Mouse (Mus musculus): Measurements from ENCODE around the gene Uvrag. TPM values are rescaled to one million over a fixed set of nuclear protein-coding genes. Genes with fewer than 3 reads are reported as not detected.

Gene Uvrag
- 22.0 and 25.1 TPM in 2 replicates for polyA plus RNA-seq (2014; fragmentation: Nextera tagmentation; extraction: Ambion mirVana)

DNA sequence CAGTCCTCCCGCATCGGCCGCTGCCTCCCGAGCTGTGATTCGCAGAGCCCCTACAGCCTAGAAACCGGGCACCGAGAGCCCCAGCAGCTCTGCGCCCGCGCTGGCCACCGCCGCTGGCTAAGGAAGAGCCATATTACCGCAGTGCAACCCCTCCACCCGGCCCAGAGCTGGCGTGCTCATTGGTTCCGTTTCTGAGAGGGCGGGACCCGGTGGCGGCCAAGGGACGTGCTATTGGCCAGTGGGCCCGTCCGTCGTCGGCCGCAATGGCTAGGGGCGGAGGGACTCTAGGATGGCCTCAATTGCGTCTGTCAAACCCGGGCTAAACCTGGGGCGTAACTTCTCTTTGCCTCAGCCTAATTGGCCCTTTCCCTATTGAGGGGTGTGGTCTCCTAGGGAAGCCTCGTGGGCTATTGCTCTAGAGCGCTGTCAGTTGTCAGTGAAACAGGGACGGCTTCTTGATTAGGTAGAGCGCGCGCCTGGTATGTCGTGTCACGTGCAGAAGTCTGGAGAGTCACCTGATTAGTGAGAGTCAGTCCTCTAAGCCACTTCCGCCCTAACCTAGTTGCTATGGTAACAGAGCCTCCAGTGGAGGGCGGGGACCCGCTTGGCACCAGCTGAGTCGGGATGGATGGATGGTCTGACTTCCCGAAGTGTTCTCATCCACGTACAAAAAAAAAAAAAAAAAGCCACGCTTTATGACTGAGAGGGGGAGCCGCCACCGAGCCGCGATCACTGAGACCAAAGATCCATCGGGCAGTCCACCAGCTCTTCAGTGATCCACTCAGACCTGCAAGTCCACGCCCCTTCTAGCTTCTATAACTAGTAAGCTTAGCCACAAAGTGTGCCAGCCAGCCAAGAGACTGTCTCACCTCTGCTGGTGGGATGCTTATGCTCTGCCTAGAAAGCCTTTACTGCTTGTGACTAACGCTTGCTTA, at the start of gene Uvrag:
Gene Uvrag, minus strand, starts transcription at position 158 of the 935 bp plus-strand sequence.
- Histone ChIP-seq H3K27ac (ENCODE audit: low read depth) (peak within 1 kb of the TSS; percentile 85), H3K27me3 (ENCODE audit: insufficient read depth, low read length) (no peaks in the 10 kb centered on the region), H3K4me2 (peak within 1 kb of the TSS; percentile 83), H3K36me3 (ENCODE audit: insufficient read depth) (no peaks in the 10 kb centered on the region), H3K4me3 (ENCODE audit: low read depth, low read length) (peak within 1 kb of the TSS; percentile 98), H3K9ac (peak within 1 kb of the TSS; percentile 82), H3K4me1 (ENCODE audit: insufficient read depth) (peaks cover 13% of the 10 kb centered on the region; the same call in 1 of the 2 replicates), H3K9me3 (ENCODE audit: low read depth, low read length) (no peaks in the 10 kb centered on the region)
- TF ChIP-seq CTCF (IDR thresholded peaks at IDR 0.05; ENCODE audit: low read depth): no peak
- ATAC-seq (ENCODE audit: insufficient read depth) (peak; percentile 99), DNase-seq (peak; percentile 98)
- under 1% methylated on average over 51 of the region's 51 CpGs for WGBS

DNA sequence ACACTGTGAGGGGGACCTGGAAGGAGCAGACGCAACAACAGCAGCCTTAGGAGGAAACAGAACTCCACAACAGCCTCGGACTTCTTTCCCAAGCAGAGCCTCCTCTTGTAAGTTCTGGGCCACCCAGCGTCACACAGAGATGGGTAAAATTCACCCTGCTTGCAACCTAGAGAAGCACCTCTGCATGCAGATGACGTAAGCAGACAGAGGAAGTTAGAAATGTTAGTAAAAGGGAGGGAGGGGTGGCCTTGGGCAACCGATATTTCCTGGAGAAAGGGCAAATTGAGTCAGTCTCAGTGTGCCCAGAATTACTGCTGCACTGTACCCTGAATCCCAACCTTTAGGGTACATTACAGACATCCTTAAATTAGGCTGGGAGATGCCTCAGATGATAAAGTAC, 48.9 kb upstream of the Uvrag start:
- DNase-seq (no peak), ATAC-seq (ENCODE audit: insufficient read depth) (no peak)
- Histone ChIP-seq H3K4me1 (ENCODE audit: insufficient read depth) (no peaks in the 10 kb centered on the region), H3K4me3 (ENCODE audit: low read depth, low read length) (no peak overlapping the region), H3K27me3 (ENCODE audit: insufficient read depth, low read length) (no peaks in the 10 kb centered on the region), H3K27ac (ENCODE audit: low read depth) (no peak overlapping the region), H3K4me2 (no peak overlapping the region), H3K9me3 (ENCODE audit: low read depth, low read length) (no peaks in the 10 kb centered on the region), H3K36me3 (ENCODE audit: insufficient read depth) (no peaks in the 10 kb centered on the region), H3K9ac (no peak overlapping the region)
- no peak for TF ChIP-seq CTCF (IDR thresholded peaks at IDR 0.05; ENCODE audit: low read depth)
- 75% methylated on average over 5 of the region's 5 CpGs for WGBS

DNA sequence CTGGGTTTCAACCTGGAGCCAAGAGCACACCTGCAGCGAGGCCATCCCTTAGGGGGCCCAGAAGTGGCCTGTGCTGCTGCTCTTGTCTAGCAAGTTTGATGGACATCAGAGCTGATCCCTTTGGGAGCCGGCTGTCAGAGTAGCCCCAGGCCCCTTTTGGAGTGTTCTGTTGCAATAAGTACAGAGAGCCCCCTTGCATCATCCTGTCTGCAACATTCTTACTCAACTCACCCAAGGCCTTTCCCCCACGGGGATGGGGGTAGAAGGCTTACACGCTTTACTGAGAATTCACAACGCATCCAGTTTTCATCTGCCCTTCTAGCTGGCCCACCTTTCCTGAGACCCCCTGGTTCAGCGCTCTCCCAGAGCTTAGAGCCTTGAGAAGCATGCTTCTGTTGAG, 47.7 kb upstream of the Uvrag start:
- H3K4me2 ChIP-seq: no peak overlapping the region
- no peak overlapping the region for H3K27ac ChIP-seq (ENCODE audit: low read depth)
- no peak overlapping the region for H3K9ac ChIP-seq
- TF ChIP-seq CTCF (IDR thresholded peaks at IDR 0.05; ENCODE audit: low read depth): no peak
- H3K9me3 ChIP-seq (ENCODE audit: low read depth, low read length): no peaks in the 10 kb centered on the region
- no peaks in the 10 kb centered on the region for H3K36me3 ChIP-seq (ENCODE audit: insufficient read depth)
- H3K27me3 ChIP-seq (ENCODE audit: insufficient read depth, low read length): no peaks in the 10 kb centered on the region
- DNase-seq: no peak
- ATAC-seq (ENCODE audit: insufficient read depth): no peak
- H3K4me3 ChIP-seq (ENCODE audit: low read depth, low read length): no peak overlapping the region
- WGBS: 82% methylated on average over 6 of the region's 6 CpGs
- H3K4me1 ChIP-seq (ENCODE audit: insufficient read depth): no peaks in the 10 kb centered on the region

DNA sequence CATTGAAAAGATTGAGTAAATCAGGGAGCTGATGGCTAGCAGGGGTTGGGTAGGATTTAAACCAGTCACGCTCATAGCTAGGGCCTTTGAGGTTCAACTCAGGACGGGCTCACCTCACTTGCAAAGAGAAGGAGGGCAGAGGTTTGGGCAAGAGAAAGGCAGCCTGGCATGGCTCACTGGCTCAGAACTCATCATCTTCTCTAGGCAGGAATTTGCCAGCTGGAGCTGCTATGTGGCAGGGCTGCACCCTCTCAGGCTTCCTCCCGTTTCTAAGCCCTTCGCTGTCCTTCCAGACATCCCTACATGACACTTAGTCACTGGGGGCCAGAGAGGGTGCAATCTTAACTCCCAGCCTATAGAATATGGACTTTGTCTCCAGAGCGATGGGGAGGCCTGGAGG, 46.5 kb upstream of the Uvrag start:
- no peak overlapping the region for H3K9ac ChIP-seq
- DNase-seq (no peak), ATAC-seq (ENCODE audit: insufficient read depth) (no peak)
- no peaks in the 10 kb centered on the region for H3K4me1 ChIP-seq (ENCODE audit: insufficient read depth)
- no peak overlapping the region for H3K27ac ChIP-seq (ENCODE audit: low read depth)
- H3K9me3 ChIP-seq (ENCODE audit: low read depth, low read length): no peaks in the 10 kb centered on the region
- no peaks in the 10 kb centered on the region for H3K36me3 ChIP-seq (ENCODE audit: insufficient read depth)
- no peak for TF ChIP-seq CTCF (IDR thresholded peaks at IDR 0.05; ENCODE audit: low read depth)
- 73% methylated on average over 5 of the region's 5 CpGs for WGBS
- no peaks in the 10 kb centered on the region for H3K27me3 ChIP-seq (ENCODE audit: insufficient read depth, low read length)
- H3K4me3 ChIP-seq (ENCODE audit: low read depth, low read length): no peak overlapping the region
- H3K4me2 ChIP-seq: no peak overlapping the region

DNA sequence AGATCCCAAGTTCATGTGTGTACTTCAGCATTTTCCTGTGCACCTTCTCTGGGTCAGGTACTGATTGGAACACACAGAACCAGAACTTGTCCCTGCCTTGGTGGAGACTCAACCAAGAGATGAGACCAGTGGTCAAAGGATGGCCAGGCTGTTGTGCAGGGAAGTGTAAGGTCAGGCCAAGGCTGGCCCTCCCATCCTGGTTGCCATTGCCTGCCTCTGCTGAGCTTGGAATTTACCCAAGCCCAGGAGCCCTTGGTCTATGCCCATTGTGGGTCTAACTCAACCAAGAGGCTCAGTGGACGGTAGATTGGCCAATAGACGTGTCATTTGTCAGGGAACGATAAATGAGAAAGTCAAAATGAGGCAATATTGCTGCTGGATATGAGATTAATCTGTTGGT, 44.5 kb upstream of the Uvrag start:
- 84% methylated on average over 3 of the region's 3 CpGs for WGBS
- no peak for TF ChIP-seq CTCF (IDR thresholded peaks at IDR 0.05; ENCODE audit: low read depth)
- no peak overlapping the region for H3K4me3 ChIP-seq (ENCODE audit: low read depth, low read length)

DNA sequence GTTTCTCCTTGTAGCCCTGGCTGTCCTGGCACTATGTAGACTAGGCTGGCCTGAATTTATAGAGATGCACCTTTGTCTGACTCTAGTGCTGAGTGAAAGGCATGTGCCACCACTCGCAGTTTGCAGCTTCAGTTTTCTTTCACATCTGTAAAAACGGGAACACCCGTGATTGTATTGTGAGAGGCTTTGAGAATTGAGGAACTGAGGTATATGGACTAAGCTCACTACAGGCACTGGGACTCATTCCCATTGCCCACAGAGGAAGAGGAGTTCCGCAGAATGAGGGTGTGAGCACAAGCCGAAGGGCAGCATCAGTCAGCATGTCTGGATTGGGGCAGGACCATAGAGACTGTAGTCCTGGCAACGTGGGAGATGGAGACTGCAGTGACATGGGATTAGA, 42.8 kb upstream of the Uvrag start:
- Histone ChIP-seq H3K9ac (no peak overlapping the region), H3K27me3 (ENCODE audit: insufficient read depth, low read length) (no peaks in the 10 kb centered on the region), H3K4me2 (peak overlapping the region; percentile 99; the same call in 1 of the 2 replicates), H3K36me3 (ENCODE audit: insufficient read depth) (no peaks in the 10 kb centered on the region), H3K4me3 (ENCODE audit: low read depth, low read length) (no peak overlapping the region), H3K4me1 (ENCODE audit: insufficient read depth) (no peaks in the 10 kb centered on the region), H3K9me3 (ENCODE audit: low read depth, low read length) (no peaks in the 10 kb centered on the region), H3K27ac (ENCODE audit: low read depth) (no peak overlapping the region)
- WGBS: 66% methylated on average over 6 of the region's 6 CpGs
- ATAC-seq (ENCODE audit: insufficient read depth) (no peak), DNase-seq (no peak)
- no peak for TF ChIP-seq CTCF (IDR thresholded peaks at IDR 0.05; ENCODE audit: low read depth)

More for the DNA sequence above, 44.5 kb upstream of the Uvrag start:
- ATAC-seq (ENCODE audit: insufficient read depth) (no peak), DNase-seq (no peak)
- H3K4me2 ChIP-seq: no peak overlapping the region
- no peaks in the 10 kb centered on the region for H3K9me3 ChIP-seq (ENCODE audit: low read depth, low read length)
- H3K36me3 ChIP-seq (ENCODE audit: insufficient read depth): no peaks in the 10 kb centered on the region
- H3K9ac ChIP-seq: no peak overlapping the region
- no peaks in the 10 kb centered on the region for H3K27me3 ChIP-seq (ENCODE audit: insufficient read depth, low read length)
- no peak overlapping the region for H3K27ac ChIP-seq (ENCODE audit: low read depth)
- H3K4me1 ChIP-seq (ENCODE audit: insufficient read depth): no peaks in the 10 kb centered on the region

DNA sequence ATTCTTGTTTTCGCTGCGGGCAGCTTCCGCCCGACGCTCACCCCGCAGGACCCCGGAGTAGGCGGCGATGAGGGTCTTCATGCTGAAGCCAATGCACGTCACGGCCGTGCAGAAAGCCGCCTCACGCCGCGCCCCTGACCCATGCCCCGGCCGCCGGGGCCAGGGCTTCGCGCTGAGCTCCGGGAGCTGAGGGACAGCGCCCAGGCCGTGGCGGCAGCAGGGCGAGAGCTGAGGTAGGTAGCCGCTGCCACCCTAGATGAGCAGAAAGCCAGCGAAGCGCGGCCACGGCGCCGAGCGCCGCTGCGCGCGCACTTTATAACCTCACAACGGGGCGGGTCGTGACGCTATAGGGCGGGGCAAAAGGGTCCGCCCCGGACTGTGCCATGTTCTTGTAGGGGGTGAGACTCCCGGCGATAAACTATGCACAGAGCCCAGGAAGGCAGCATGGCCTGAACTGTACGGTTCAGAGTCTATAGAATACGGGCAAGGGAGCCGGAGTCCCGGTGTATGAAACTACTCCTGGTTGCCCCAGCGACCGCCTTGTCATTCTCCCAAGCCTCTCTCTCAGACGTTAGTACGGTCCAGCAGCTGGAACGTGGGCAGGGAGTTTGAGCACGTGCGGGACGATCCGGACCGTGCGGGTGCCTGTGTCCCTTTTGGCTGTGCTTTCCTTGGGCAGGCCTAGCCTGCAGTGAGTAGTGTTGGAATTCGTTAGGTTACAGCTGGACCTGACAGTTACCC, 41.7 kb upstream of the Uvrag start, which contains the start of gene Dgat2:
Gene Dgat2, minus strand, starts transcription at position 288 of the 741 bp plus-strand sequence.
- no peaks in the 10 kb centered on the region for H3K9me3 ChIP-seq (ENCODE audit: low read depth, low read length)
- WGBS: under 1% methylated on average over 63 of the region's 63 CpGs
- no peak for TF ChIP-seq CTCF (IDR thresholded peaks at IDR 0.05; ENCODE audit: low read depth)
- H3K9ac ChIP-seq: peak within 1 kb of the TSS; percentile 73
- H3K36me3 ChIP-seq (ENCODE audit: insufficient read depth): no peaks in the 10 kb centered on the region
- no peaks in the 10 kb centered on the region for H3K27me3 ChIP-seq (ENCODE audit: insufficient read depth, low read length)
- peak; percentile 95 for ATAC-seq (ENCODE audit: insufficient read depth)
- no peaks in the 10 kb centered on the region for H3K4me1 ChIP-seq (ENCODE audit: insufficient read depth)
- H3K27ac ChIP-seq (ENCODE audit: low read depth): peak within 1 kb of the TSS; percentile 82
- H3K4me2 ChIP-seq: peak within 1 kb of the TSS; percentile 99
- DNase-seq: peak; percentile 97
- peak within 1 kb of the TSS; percentile 66 for H3K4me3 ChIP-seq (ENCODE audit: low read depth, low read length)
